Mouse (Mus musculus) liver, embryonic 14.5 days (tissue): ENCODE measurements around the gene Rnf208. TPM values are rescaled to one million over a fixed set of nuclear protein-coding genes. Genes with fewer than 3 reads are reported as not detected.

Experiments used
- ATAC-seq: fragments of 200-750 bp; cut with Nextera tagmentation; 2 replicates; pipeline ENCODE4 v1.8.0; 2017; ENCODE audit warnings: moderate number of reproducible peaks, mild to moderate bottlenecking, moderate library complexity; ENCODE audit not compliant: insufficient read depth
- DNase-seq, 3 experiments: peaks; one replicate each; pipeline ENCODE4 v3.0.0-alpha.2; 2012 to 2013; ENCODE audit warnings: low read depth in 3 of 3, low spot score in 3 of 3
- H3K27ac ChIP-seq: fragments of 300-500 bp; sonication (generic); 2 replicates; pipeline ENCODE4 v1.5.1; 2014; ENCODE audit warnings: moderate library complexity, mild to moderate bottlenecking, control low read depth, inconsistent platforms
- H3K27me3 ChIP-seq: fragments of 300-500 bp; sonication (generic); 2 replicates; pipeline ENCODE4 v1.6.1; 2014; ENCODE audit warnings: mild to moderate bottlenecking, low read length, moderate library complexity; ENCODE audit not compliant: control insufficient read depth, insufficient read depth
- H3K36me3 ChIP-seq: fragments of 300-500 bp; sonication (generic); replicated peaks from 2 replicates; pipeline ENCODE4 v1.6.1; 2014; ENCODE audit warnings: low read depth; ENCODE audit not compliant: control insufficient read depth, insufficient read depth
- H3K4me1 ChIP-seq, 2 experiments: fragments of 200-500 bp in 1 of 2; fragments of 300-500 bp in 1 of 2; sonication (generic) in 1 of 2; replicated peaks; 2 replicates each; pipeline ENCODE4 v1.6.1; 2012 to 2014; ENCODE audit warnings: antibody characterized with exemption in 1 of 2, inconsistent platforms in 1 of 2, low read length in 1 of 2; ENCODE audit not compliant: control insufficient read depth in 2 of 2, insufficient read depth in 2 of 2
- H3K4me2 ChIP-seq: fragments of 300-500 bp; sonication (generic); 2 replicates; pipeline ENCODE4 v1.6.1; 2014; ENCODE audit warnings: low read depth, mild to moderate bottlenecking, control low read depth, moderate library complexity
- H3K4me3 ChIP-seq, 2 experiments: fragments of 200-500 bp in 1 of 2; fragments of 300-500 bp in 1 of 2; sonication (generic) in 1 of 2; 2 replicates each; pipeline ENCODE4 v1.5.1; 2012 to 2014; ENCODE audit warnings: low read depth in 2 of 2, low read length in 2 of 2, mild to moderate bottlenecking in 2 of 2, control low read depth in 1 of 2, inconsistent platforms in 1 of 2, moderate library complexity in 1 of 2; ENCODE audit not compliant: insufficient read depth in 1 of 2
- H3K9ac ChIP-seq: fragments of 300-500 bp; sonication (generic); replicated peaks from 2 replicates; pipeline ENCODE4 v1.6.1; 2014; ENCODE audit warnings: mild to moderate bottlenecking, control low read depth, moderate library complexity
- H3K9me3 ChIP-seq: fragments of 300-500 bp; sonication (generic); 2 replicates; pipeline ENCODE4 v1.6.1; 2016; ENCODE audit warnings: low read length, mixed read lengths; ENCODE audit not compliant: control insufficient read depth
- CTCF ChIP-seq: IDR thresholded peaks from 2 replicates; pipeline ENCODE4 v1.5.1; 2016; ENCODE audit warnings: antibody characterized with exemption, low read depth, control low read depth
- EP300 ChIP-seq: IDR thresholded peaks from 2 replicates; pipeline ENCODE4 v1.6.1; 2016; ENCODE audit warnings: antibody characterized with exemption, low read depth
- WGBS: fragments of 180-500 bp; shearing (Covaris S2); extraction: QIAGEN DNeasy Blood & Tissue Kit; methylation state at CpG from one replicate; pipeline ENCODE4 v1.1.7; 2014; ENCODE audit not compliant: insufficient replicate concordance; 5-methylcytosine and 5-hydroxymethylcytosine counted together
- polyA plus RNA-seq, 2 experiments: library from polyadenylated mRNA; depleted of rRNA in 1 of 2; stranded (reverse) in 1 of 2; unstranded in 1 of 2; fragments of >200 nt; fragmentation: Nextera tagmentation in 1 of 2; extraction: Ambion mirVana in 1 of 2; gene quantifications; 2 replicates each; pipeline versions ENCODE4 v1.2.1 to v1.2.3; 2012 to 2014

Rnf208 gene
- polyA plus RNA-seq, 2 experiments: 0.09 to 0.93 TPM

GRCm38 (mm10) chr2:25203631-25204214 lies 38.3 kb upstream of the Rnf208 start:
- 56% methylated on average over 4 of the region's 4 CpGs for WGBS
- TF ChIP-seq CTCF: peak; percentile 42
- TF ChIP-seq EP300: no peak

GRCm38 (mm10) chr2:25207593-25207992 lies 34.5 kb upstream of the Rnf208 start:
- no peak for DNase-seq
- H3K9ac ChIP-seq: no peak overlapping the region
- WGBS: 86% methylated on average over 1 of the region's 1 CpGs
- H3K36me3 ChIP-seq: peaks cover 40% of the 10 kb centered on the region
- H3K27ac ChIP-seq: no peak overlapping the region
- ATAC-seq: no peak
- H3K9me3 ChIP-seq: no peaks in the 10 kb centered on the region
- peaks cover 10 to 15% of the 10 kb centered on the region in 2 experiments for H3K4me1 ChIP-seq
- H3K27me3 ChIP-seq: no peaks in the 10 kb centered on the region
- no peak overlapping the region for H3K4me3 ChIP-seq
- TF ChIP-seq CTCF (no peak), EP300 (no peak)
- H3K4me2 ChIP-seq: no peak overlapping the region

More at GRCm38 (mm10) chr2:25203631-25204214, 38.3 kb upstream of the Rnf208 start:
- Histone ChIP-seq H3K36me3 (peaks cover 66% of the 10 kb centered on the region), H3K27me3 (no peaks in the 10 kb centered on the region), H3K4me2 (no peak overlapping the region), H3K9ac (no peak overlapping the region), H3K9me3 (no peaks in the 10 kb centered on the region), H3K27ac (no peak overlapping the region), H3K4me3 (no peak overlapping the region), H3K4me1 (no peaks in the 10 kb centered on the region)
- no peak for DNase-seq
- ATAC-seq: no peak

GRCm38 (mm10) chr2:25210686-25211085 lies 31.4 kb upstream of the Rnf208 start:
- Histone ChIP-seq H3K9me3 (no peaks in the 10 kb centered on the region), H3K4me1 (peaks cover 10 to 15% of the 10 kb centered on the region in 2 experiments), H3K9ac (peak overlapping the region; percentile 98), H3K27ac (peak overlapping the region; percentile 76), H3K4me3 (peak overlapping the region; percentile 87 to 98), H3K27me3 (no peaks in the 10 kb centered on the region; the same call in 1 of the 2 replicates), H3K36me3 (peaks cover 18% of the 10 kb centered on the region), H3K4me2 (peak overlapping the region; percentile 92)
- peak; percentile 27; the same call in 1 of the 2 replicates for ATAC-seq
- TF ChIP-seq CTCF: no peak
- TF ChIP-seq EP300: no peak
- no peak for DNase-seq
- under 1% methylated on average over 24 of the region's 24 CpGs for WGBS

DNA sequence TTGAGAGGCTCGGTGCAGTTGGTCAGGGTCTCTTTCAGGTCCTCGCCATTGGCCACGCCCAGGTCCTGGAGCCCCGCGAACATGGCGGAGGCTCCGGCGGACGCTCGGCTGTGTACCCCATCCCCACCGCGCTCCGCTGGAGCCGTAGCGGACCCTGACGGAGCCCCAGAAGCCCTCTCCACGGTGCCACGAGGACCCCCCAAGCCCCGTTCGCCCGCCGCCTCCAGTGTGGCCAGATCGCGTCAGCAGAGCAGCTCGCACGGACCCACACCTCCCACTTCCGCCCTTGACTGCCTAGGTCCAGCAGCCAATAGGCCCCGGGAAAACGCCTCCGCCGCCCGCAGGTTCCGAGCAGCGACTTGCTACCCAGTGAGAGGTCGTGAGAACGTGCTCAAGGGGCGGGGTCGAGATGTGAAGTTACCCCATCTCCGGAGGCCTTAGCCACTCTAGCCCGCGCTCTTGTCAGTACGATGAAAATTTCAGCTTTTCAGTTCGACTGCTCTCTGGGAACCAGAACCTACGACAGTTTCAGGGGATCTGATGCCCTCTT lies 30.9 kb upstream of the Rnf208 start, which contains the start of gene Nelfb:
Gene Nelfb, minus strand, starts transcription at position 369 of the 550 bp plus-strand sequence.
- peaks cover 10 to 15% of the 10 kb centered on the region in 2 experiments for H3K4me1 ChIP-seq
- TF ChIP-seq EP300 (peak; percentile 11; the same call in 1 of the 2 replicates), CTCF (no peak; the same call in 1 of the 2 replicates)
- DNase-seq (peak; percentile 78 to 81 (median 80)), ATAC-seq (peak; percentile 94)
- no peaks in the 10 kb centered on the region for H3K9me3 ChIP-seq
- peak within 1 kb of the TSS; percentile 98 for H3K9ac ChIP-seq
- peak within 1 kb of the TSS; percentile 92 for H3K4me2 ChIP-seq
- no peaks in the 10 kb centered on the region; the same call in 1 of the 2 replicates for H3K27me3 ChIP-seq
- peak within 1 kb of the TSS; percentile 76 for H3K27ac ChIP-seq
- WGBS: under 1% methylated on average over 44 of the region's 44 CpGs
- H3K36me3 ChIP-seq: peaks cover 12% of the 10 kb centered on the region
- H3K4me3 ChIP-seq: peak within 1 kb of the TSS; percentile 87 to 98

- H3K36me3 ChIP-seq: peaks cover 6% of the 10 kb centered on the region
These were observed 28.7 kb upstream of the Rnf208 start for GRCm38 (mm10) chr2:25213266-25213865.

More at GRCm38 (mm10) chr2:25213266-25213865, 28.7 kb upstream of the Rnf208 start:
- WGBS: 64% methylated on average over 23 of the region's 23 CpGs
- peaks cover 10 to 15% of the 10 kb centered on the region in 2 experiments for H3K4me1 ChIP-seq
- ATAC-seq (no peak), DNase-seq (no peak)
- H3K27me3 ChIP-seq: no peaks in the 10 kb centered on the region; the same call in 1 of the 2 replicates
- no peak overlapping the region for H3K4me2 ChIP-seq
- H3K27ac ChIP-seq: no peak overlapping the region
- H3K9ac ChIP-seq: no peak overlapping the region
- no peaks in the 10 kb centered on the region for H3K9me3 ChIP-seq
- H3K4me3 ChIP-seq: no peak overlapping the region
- TF ChIP-seq CTCF: no peak
- no peak for TF ChIP-seq EP300
